Mouse (Mus musculus) kidney, embryonic 14.5 days (tissue): Measurements from ENCODE around the gene Ar. TPM values are rescaled to one million over a fixed set of nuclear protein-coding genes. Genes with fewer than 3 reads are reported as not detected.

Experiments
- ATAC-seq: fragments of 200-750 bp; cut with Nextera tagmentation; 2 replicates; pipeline ENCODE4 v1.8.0; 2017; ENCODE audit warnings: moderate number of reproducible peaks, mild to moderate bottlenecking, moderate TSS enrichment, moderate library complexity; ENCODE audit not compliant: low FRiP score, low TSS enrichment
- H3K27ac ChIP-seq: fragments of 300-500 bp; sonication (generic); 2 replicates; pipeline ENCODE4 v1.5.1; 2014; ENCODE audit warnings: low read depth, mild to moderate bottlenecking, low read length, moderate library complexity, mixed read lengths
- H3K27me3 ChIP-seq: fragments of 300-500 bp; sonication (generic); 2 replicates; pipeline ENCODE4 v1.6.1; 2014; ENCODE audit warnings: mild to moderate bottlenecking, low read length; ENCODE audit not compliant: control insufficient read depth, insufficient read depth
- H3K36me3 ChIP-seq: fragments of 300-500 bp; sonication (generic); 2 replicates; pipeline ENCODE4 v1.6.1; 2014; ENCODE audit warnings: low read length, mixed read lengths; ENCODE audit not compliant: control insufficient read depth, insufficient read depth
- H3K4me1 ChIP-seq: fragments of 300-500 bp; sonication (generic); 2 replicates; pipeline ENCODE4 v1.6.1; 2014; ENCODE audit warnings: low read length, mixed read lengths; ENCODE audit not compliant: control insufficient read depth, insufficient read depth
- H3K4me2 ChIP-seq: fragments of 300-500 bp; sonication (generic); replicated peaks from 2 replicates; pipeline ENCODE4 v1.6.1; 2014; ENCODE audit warnings: low read depth, mild to moderate bottlenecking, low read length
- H3K4me3 ChIP-seq: fragments of 300-500 bp; sonication (generic); 2 replicates; pipeline ENCODE4 v1.5.1; 2014; ENCODE audit warnings: mild to moderate bottlenecking, low read length
- H3K9ac ChIP-seq: fragments of 300-500 bp; sonication (generic); 2 replicates; pipeline ENCODE4 v1.6.1; 2014; ENCODE audit warnings: low read depth, mild to moderate bottlenecking, low read length, moderate library complexity
- H3K9me3 ChIP-seq: fragments of 300-500 bp; sonication (generic); 2 replicates; pipeline ENCODE4 v1.6.1; 2016; ENCODE audit warnings: low read length; ENCODE audit not compliant: control insufficient read depth
- WGBS: fragments of 180-500 bp; shearing (Covaris S2); extraction: QIAGEN DNeasy Blood & Tissue Kit; methylation state at CpG from one replicate; pipeline ENCODE4 v1.1.7; 2014; 5-methylcytosine and 5-hydroxymethylcytosine counted together
- polyA plus RNA-seq: library from polyadenylated mRNA; unstranded; fragments of >200 nt; fragmentation: Nextera tagmentation; extraction: Ambion mirVana; gene quantifications from 2 replicates; pipeline ENCODE4 v1.2.1, GENCODE M21; 2014

Ar gene
- polyA plus RNA-seq: 0.83 and 0.95 TPM in 2 replicates

GRCm38 (mm10) chrX:98148531-98149342 lies at the start of gene Ar:
Gene Ar, plus strand, starts transcription at chrX:98148769.
- 30% methylated on average over 27 of the region's 27 CpGs for WGBS
- peaks cover 22% of the 10 kb centered on the region for H3K27me3 ChIP-seq
- no peaks in the 10 kb centered on the region for H3K36me3 ChIP-seq
- peak; percentile 63 for ATAC-seq
- no peaks in the 10 kb centered on the region for H3K9me3 ChIP-seq
- H3K4me3 ChIP-seq: peak within 1 kb of the TSS; percentile 39
- H3K4me2 ChIP-seq: peak within 1 kb of the TSS; percentile 56
- peak within 1 kb of the TSS; percentile 34; the same call in 1 of the 2 replicates for H3K9ac ChIP-seq
- no peak within 1 kb of the TSS for H3K27ac ChIP-seq
- no peaks in the 10 kb centered on the region for H3K4me1 ChIP-seq

- peak overlapping the region; percentile 18; the same call in 1 of the 2 replicates for H3K9ac ChIP-seq
- 26% methylated on average over 23 of the region's 30 CpGs for WGBS
Observed at GRCm38 (mm10) chrX:98149724-98150392, 1.3 kb downstream of the Ar start.

DNA sequence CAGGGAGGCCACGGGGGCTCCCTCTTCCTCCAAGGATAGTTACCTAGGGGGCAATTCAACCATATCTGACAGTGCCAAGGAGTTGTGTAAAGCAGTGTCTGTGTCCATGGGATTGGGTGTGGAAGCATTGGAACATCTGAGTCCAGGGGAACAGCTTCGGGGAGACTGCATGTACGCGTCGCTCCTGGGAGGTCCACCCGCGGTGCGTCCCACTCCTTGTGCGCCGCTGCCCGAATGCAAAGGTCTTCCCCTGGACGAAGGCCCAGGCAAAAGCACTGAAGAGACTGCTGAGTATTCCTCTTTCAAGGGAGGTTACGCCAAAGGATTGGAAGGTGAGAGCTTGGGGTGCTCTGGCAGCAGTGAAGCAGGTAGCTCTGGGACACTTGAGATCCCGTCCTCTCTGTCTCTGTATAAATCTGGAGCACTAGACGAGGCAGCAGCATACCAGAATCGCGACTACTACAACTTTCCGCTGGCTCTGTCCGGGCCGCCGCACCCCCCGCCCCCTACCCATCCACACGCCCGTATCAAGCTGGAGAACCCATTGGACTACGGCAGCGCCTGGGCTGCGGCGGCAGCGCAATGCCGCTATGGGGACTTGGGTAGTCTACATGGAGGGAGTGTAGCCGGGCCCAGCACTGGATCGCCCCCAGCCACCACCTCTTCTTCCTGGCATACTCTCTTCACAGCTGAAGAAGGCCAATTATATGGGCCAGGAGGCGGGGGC lies 2.0 kb downstream of the Ar start:
- Histone ChIP-seq H3K4me2 (peak overlapping the region; percentile 56), H3K4me3 (peak overlapping the region; percentile 39), H3K4me1 (no peaks in the 10 kb centered on the region), H3K27ac (no peak overlapping the region), H3K9me3 (no peaks in the 10 kb centered on the region), H3K9ac (no peak overlapping the region), H3K36me3 (no peaks in the 10 kb centered on the region), H3K27me3 (peaks cover 27% of the 10 kb centered on the region)
- peak; percentile 58; the same call in 1 of the 2 replicates for ATAC-seq
- 34% methylated on average over 33 of the region's 33 CpGs for WGBS

More at GRCm38 (mm10) chrX:98149724-98150392, 1.3 kb downstream of the Ar start:
- Histone ChIP-seq H3K4me2 (peak overlapping the region; percentile 56), H3K36me3 (no peaks in the 10 kb centered on the region), H3K9me3 (no peaks in the 10 kb centered on the region), H3K27ac (no peak overlapping the region), H3K4me3 (peak overlapping the region; percentile 39), H3K27me3 (peaks cover 27% of the 10 kb centered on the region), H3K4me1 (no peaks in the 10 kb centered on the region)
- peak; percentile 39; the same call in 1 of the 2 replicates for ATAC-seq

DNA sequence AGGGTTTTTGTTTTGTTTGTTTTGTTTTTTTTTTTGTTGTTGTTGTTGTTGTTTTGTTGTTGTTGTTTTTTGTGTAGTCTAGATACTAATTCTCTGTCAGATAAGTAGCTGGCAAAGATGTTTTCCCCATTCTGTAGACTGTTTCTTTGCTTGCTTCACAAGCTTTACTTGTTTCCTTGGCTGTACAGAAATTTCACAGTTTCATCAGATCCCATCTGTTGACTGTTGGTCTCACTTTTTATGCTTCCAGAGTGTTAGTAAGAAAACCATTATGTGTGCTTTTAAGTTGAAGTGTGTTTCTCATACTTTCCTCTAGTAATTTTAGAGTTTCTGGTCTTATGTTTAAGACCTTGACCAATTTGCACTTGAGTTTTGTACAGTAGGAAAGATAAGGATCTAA lies 41.2 kb downstream of the Ar start:
- Histone ChIP-seq H3K27ac (no peak overlapping the region), H3K4me3 (no peak overlapping the region), H3K9me3 (no peaks in the 10 kb centered on the region)

DNA sequence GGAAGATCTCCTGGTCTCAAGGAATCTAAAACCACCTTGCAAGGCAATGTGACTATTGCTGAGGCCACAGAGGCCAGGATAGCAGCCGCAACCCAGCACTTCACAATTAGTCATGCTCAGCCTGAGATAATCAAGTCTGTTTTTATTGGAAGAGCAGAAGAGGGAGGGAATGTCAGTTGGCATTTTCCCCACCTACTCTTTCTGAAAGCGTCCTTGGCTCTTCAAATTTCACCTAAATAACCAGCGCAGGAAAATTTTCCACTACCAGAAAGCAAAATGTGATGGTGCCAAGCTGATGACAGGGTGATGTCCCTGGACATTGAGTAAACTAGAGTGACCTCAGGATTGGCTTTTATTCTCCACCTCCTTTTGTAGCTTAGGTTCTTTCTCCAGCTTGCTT lies 57.2 kb downstream of the Ar start:
- H3K27ac ChIP-seq: no peak overlapping the region
- no peak overlapping the region for H3K4me2 ChIP-seq
- ATAC-seq: no peak
- no peaks in the 10 kb centered on the region for H3K27me3 ChIP-seq
- H3K4me3 ChIP-seq: no peak overlapping the region
- 53% methylated on average over 3 of the region's 3 CpGs for WGBS
- no peaks in the 10 kb centered on the region for H3K4me1 ChIP-seq
- H3K9me3 ChIP-seq: no peaks in the 10 kb centered on the region
- no peaks in the 10 kb centered on the region for H3K36me3 ChIP-seq
- H3K9ac ChIP-seq: no peak overlapping the region

More for the DNA sequence above, 41.2 kb downstream of the Ar start:
- H3K4me2 ChIP-seq: no peak overlapping the region
- H3K27me3 ChIP-seq: no peaks in the 10 kb centered on the region
- no peak for ATAC-seq
- H3K4me1 ChIP-seq: no peaks in the 10 kb centered on the region
- H3K36me3 ChIP-seq: no peaks in the 10 kb centered on the region
- H3K9ac ChIP-seq: no peak overlapping the region

- no peak overlapping the region for H3K9ac ChIP-seq
- no peak for ATAC-seq
- H3K27ac ChIP-seq: no peak overlapping the region
- H3K4me3 ChIP-seq: no peak overlapping the region
- H3K9me3 ChIP-seq: no peaks in the 10 kb centered on the region
- H3K4me1 ChIP-seq: no peaks in the 10 kb centered on the region
- H3K27me3 ChIP-seq: no peaks in the 10 kb centered on the region
- no peak overlapping the region for H3K4me2 ChIP-seq
- no peaks in the 10 kb centered on the region for H3K36me3 ChIP-seq
- 59% methylated on average over 4 of the region's 4 CpGs for WGBS
Observed at GRCm38 (mm10) chrX:98207166-98207565, 58.6 kb downstream of the Ar start.

DNA sequence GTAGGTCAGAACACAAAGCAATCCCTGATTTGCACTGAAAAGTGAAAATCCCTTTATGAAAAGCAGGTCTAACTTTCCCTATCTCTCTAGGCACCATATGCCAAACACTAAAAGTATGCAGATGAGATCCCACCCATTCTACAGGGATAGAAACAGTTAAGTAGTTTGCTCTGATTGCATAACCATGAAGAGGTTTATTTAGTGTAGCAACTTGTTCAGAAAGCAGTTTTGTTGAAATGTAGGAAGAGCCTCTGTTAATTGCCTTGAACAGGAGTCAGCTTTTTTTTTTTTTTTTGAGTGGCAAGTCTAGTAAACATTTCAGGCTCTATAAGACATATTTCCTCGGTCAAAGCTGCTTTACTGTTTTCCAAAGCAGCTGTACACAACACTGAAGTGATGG lies 67.5 kb downstream of the Ar start:
- WGBS: 55% methylated on average over 1 of the region's 1 CpGs
- no peak for ATAC-seq
- no peaks in the 10 kb centered on the region for H3K9me3 ChIP-seq

GRCm38 (mm10) chrX:98239011-98239410 lies 90.4 kb downstream of the Ar start:
- Histone ChIP-seq H3K27ac (no peak overlapping the region), H3K9me3 (no peaks in the 10 kb centered on the region), H3K4me2 (no peak overlapping the region), H3K27me3 (no peaks in the 10 kb centered on the region), H3K9ac (no peak overlapping the region), H3K4me1 (no peaks in the 10 kb centered on the region), H3K36me3 (no peaks in the 10 kb centered on the region), H3K4me3 (no peak overlapping the region)
- WGBS: 81% methylated on average over 4 of the region's 4 CpGs
- no peak for ATAC-seq

More for the DNA sequence above, 67.5 kb downstream of the Ar start:
- H3K4me1 ChIP-seq: no peaks in the 10 kb centered on the region
- H3K27ac ChIP-seq: no peak overlapping the region
- no peak overlapping the region for H3K4me2 ChIP-seq
- no peaks in the 10 kb centered on the region for H3K36me3 ChIP-seq
- no peaks in the 10 kb centered on the region for H3K27me3 ChIP-seq
- no peak overlapping the region for H3K4me3 ChIP-seq
- no peak overlapping the region for H3K9ac ChIP-seq
